Mouse (Mus musculus): ENCODE results near the gene Camkk1. TPM values are rescaled to one million over a fixed set of nuclear protein-coding genes. Genes with fewer than 3 reads are reported as not detected.

Gene Camkk1
- polyA plus RNA-seq, 1 experiment from 2014 or later, result 5.4 TPM

- no peak for DNase-seq (ENCODE audit: low spot score)
- H3K27ac ChIP-seq (replicated peaks), result no peak overlapping the region
- peaks cover 84% of the 10 kb centered on the region for H3K27me3 ChIP-seq (ENCODE audit: low read depth, poor library complexity, severe bottlenecking)
- no peaks in the 10 kb centered on the region for H3K9me3 ChIP-seq (replicated peaks)
- H3K36me3 ChIP-seq, result no peaks in the 10 kb centered on the region
- H3K4me3 ChIP-seq, result no peak overlapping the region
- H3K4me1 ChIP-seq, result peaks cover 46% of the 10 kb centered on the region
- WGBS, result 68% methylated on average over 7 of the region's 7 CpGs
Measured at GRCm38 (mm10) chr11:73020953-73021800, 2.4 kb downstream of the Camkk1 start.

GRCm38 (mm10) chr11:73023099-73023498 lies 4.3 kb downstream of the Camkk1 start:
- peaks cover 65% of the 10 kb centered on the region for H3K27me3 ChIP-seq (ENCODE audit: low read depth, poor library complexity, severe bottlenecking)
- no peak for DNase-seq (ENCODE audit: low spot score)
- no peak overlapping the region for H3K27ac ChIP-seq (replicated peaks)
- H3K4me3 ChIP-seq, result no peak overlapping the region
- H3K36me3 ChIP-seq, result no peaks in the 10 kb centered on the region
- H3K4me1 ChIP-seq, result peaks cover 44% of the 10 kb centered on the region
- no peaks in the 10 kb centered on the region for H3K9me3 ChIP-seq (replicated peaks)
- WGBS, result 56% methylated on average over 9 of the region's 9 CpGs

GRCm38 (mm10) chr11:73023827-73024226 lies 5.0 kb downstream of the Camkk1 start:
- no peak for DNase-seq (ENCODE audit: low spot score)
- Histone ChIP-seq H3K4me1 (peaks cover 38% of the 10 kb centered on the region), H3K4me3 (no peak overlapping the region), H3K27ac (replicated peaks) (peak overlapping the region; percentile 42; the same call in 1 of the 2 replicates), H3K27me3 (ENCODE audit: low read depth, poor library complexity, severe bottlenecking) (peaks cover 60% of the 10 kb centered on the region), H3K36me3 (no peaks in the 10 kb centered on the region), H3K9me3 (replicated peaks) (no peaks in the 10 kb centered on the region)
- 31% methylated on average over 4 of the region's 4 CpGs for WGBS

- H3K4me3 ChIP-seq, result no peak overlapping the region
- peaks cover 55% of the 10 kb centered on the region for H3K27me3 ChIP-seq (ENCODE audit: low read depth, poor library complexity, severe bottlenecking)
- H3K9me3 ChIP-seq (replicated peaks), result no peaks in the 10 kb centered on the region
- 67% methylated on average over 7 of the region's 7 CpGs for WGBS
- no peaks in the 10 kb centered on the region for H3K36me3 ChIP-seq
- H3K27ac ChIP-seq (replicated peaks), result peak overlapping the region; percentile 42; the same call in 1 of the 2 replicates
- peaks cover 34% of the 10 kb centered on the region for H3K4me1 ChIP-seq
- DNase-seq (ENCODE audit: low spot score), result no peak
Measured at GRCm38 (mm10) chr11:73024236-73024904, 5.6 kb downstream of the Camkk1 start.

GRCm38 (mm10) chr11:73026961-73027360 lies 8.2 kb downstream of the Camkk1 start:
- peaks cover 29% of the 10 kb centered on the region for H3K27me3 ChIP-seq (ENCODE audit: low read depth, poor library complexity, severe bottlenecking)
- H3K4me1 ChIP-seq, result peaks cover 40% of the 10 kb centered on the region
- no peak for DNase-seq (ENCODE audit: low spot score)
- no peaks in the 10 kb centered on the region for H3K9me3 ChIP-seq (replicated peaks)
- 62% methylated on average over 8 of the region's 8 CpGs for WGBS
- H3K27ac ChIP-seq (replicated peaks), result no peak overlapping the region
- H3K4me3 ChIP-seq, result no peak overlapping the region
- H3K36me3 ChIP-seq, result no peaks in the 10 kb centered on the region

- H3K27me3 ChIP-seq (ENCODE audit: low read depth, poor library complexity, severe bottlenecking), result no peaks in the 10 kb centered on the region; the same call in 1 of the 2 replicates
- no peaks in the 10 kb centered on the region for H3K9me3 ChIP-seq (replicated peaks)
- DNase-seq (ENCODE audit: low spot score), result peak; percentile 86
- peak overlapping the region; percentile 80 for H3K27ac ChIP-seq (replicated peaks)
- H3K4me1 ChIP-seq, result peaks cover 14% of the 10 kb centered on the region
- peak overlapping the region; percentile 48 for H3K4me3 ChIP-seq
- H3K36me3 ChIP-seq, result no peaks in the 10 kb centered on the region
- WGBS, result 28% methylated on average over 20 of the region's 20 CpGs
Measured at GRCm38 (mm10) chr11:73030821-73031498, 12.2 kb downstream of the Camkk1 start.

GRCm38 (mm10) chr11:73031536-73031935 lies 12.7 kb downstream of the Camkk1 start:
- peak overlapping the region; percentile 48 for H3K4me3 ChIP-seq
- no peaks in the 10 kb centered on the region; the same call in 1 of the 2 replicates for H3K27me3 ChIP-seq (ENCODE audit: low read depth, poor library complexity, severe bottlenecking)
- no peaks in the 10 kb centered on the region for H3K9me3 ChIP-seq (replicated peaks)
- no peak for DNase-seq (ENCODE audit: low spot score)
- peaks cover 17% of the 10 kb centered on the region for H3K4me1 ChIP-seq
- H3K27ac ChIP-seq (replicated peaks), result peak overlapping the region; percentile 80
- 77% methylated on average over 5 of the region's 5 CpGs for WGBS
- H3K36me3 ChIP-seq, result no peaks in the 10 kb centered on the region

- no peak overlapping the region for H3K4me3 ChIP-seq
- no peaks in the 10 kb centered on the region for H3K9me3 ChIP-seq (replicated peaks)
- no peak for DNase-seq (ENCODE audit: low spot score)
- H3K4me1 ChIP-seq, result peaks cover 14% of the 10 kb centered on the region
- H3K27ac ChIP-seq (replicated peaks), result no peak overlapping the region
- H3K27me3 ChIP-seq (ENCODE audit: low read depth, poor library complexity, severe bottlenecking), result no peaks in the 10 kb centered on the region; the same call in 1 of the 2 replicates
- no peaks in the 10 kb centered on the region for H3K36me3 ChIP-seq
- 86% methylated on average over 7 of the region's 7 CpGs for WGBS
Measured at GRCm38 (mm10) chr11:73036077-73036476, 17.3 kb downstream of the Camkk1 start.

GRCm38 (mm10) chr11:73036889-73037288 lies 18.1 kb downstream of the Camkk1 start:
- no peaks in the 10 kb centered on the region for H3K36me3 ChIP-seq
- H3K27me3 ChIP-seq (ENCODE audit: low read depth, poor library complexity, severe bottlenecking), result no peaks in the 10 kb centered on the region; the same call in 1 of the 2 replicates
- WGBS, result 77% methylated on average over 6 of the region's 6 CpGs
- no peaks in the 10 kb centered on the region for H3K9me3 ChIP-seq (replicated peaks)
- H3K4me1 ChIP-seq, result 0 out of 2 replicates have a peak, but pooled peaks cover 6% of the 10 kb centered on the region
- no peak for DNase-seq (ENCODE audit: low spot score)
- no peak overlapping the region for H3K27ac ChIP-seq (replicated peaks)
- no peak overlapping the region for H3K4me3 ChIP-seq

GRCm38 (mm10) chr11:73037691-73038090 lies 18.9 kb downstream of the Camkk1 start:
- 0 out of 2 replicates have a peak, but pooled peaks cover 6% of the 10 kb centered on the region for H3K4me1 ChIP-seq
- no peak for DNase-seq (ENCODE audit: low spot score)
- no peaks in the 10 kb centered on the region for H3K27me3 ChIP-seq (ENCODE audit: low read depth, poor library complexity, severe bottlenecking)
- no peaks in the 10 kb centered on the region for H3K9me3 ChIP-seq (replicated peaks)
- no peak overlapping the region for H3K27ac ChIP-seq (replicated peaks)
- no peaks in the 10 kb centered on the region for H3K36me3 ChIP-seq
- no peak overlapping the region for H3K4me3 ChIP-seq
- 78% methylated on average over 3 of the region's 3 CpGs for WGBS

- peak; percentile 49 for DNase-seq (ENCODE audit: low spot score)
- H3K27me3 ChIP-seq (ENCODE audit: low read depth, poor library complexity, severe bottlenecking), result no peaks in the 10 kb centered on the region
- H3K9me3 ChIP-seq (replicated peaks), result no peaks in the 10 kb centered on the region
- no peak overlapping the region for H3K4me3 ChIP-seq
- H3K27ac ChIP-seq (replicated peaks), result no peak overlapping the region
- no peaks in the 10 kb centered on the region for H3K36me3 ChIP-seq
- H3K4me1 ChIP-seq, result 0 out of 2 replicates have a peak, but pooled peaks cover 6% of the 10 kb centered on the region
- 64% methylated on average over 9 of the region's 9 CpGs for WGBS
Measured at GRCm38 (mm10) chr11:73039102-73039799, 20.4 kb downstream of the Camkk1 start.

- 73% methylated on average over 6 of the region's 6 CpGs for WGBS
- Histone ChIP-seq H3K9me3 (replicated peaks) (no peaks in the 10 kb centered on the region), H3K27me3 (ENCODE audit: low read depth, poor library complexity, severe bottlenecking) (no peaks in the 10 kb centered on the region), H3K4me3 (no peak overlapping the region), H3K4me1 (peaks cover 11% of the 10 kb centered on the region), H3K36me3 (no peaks in the 10 kb centered on the region), H3K27ac (replicated peaks) (no peak overlapping the region)
- DNase-seq (ENCODE audit: low spot score), result no peak
Measured at GRCm38 (mm10) chr11:73044229-73044755, 25.5 kb downstream of the Camkk1 start.
